Mouse (Mus musculus) liver, embryonic 14.5 days (tissue): Measurements from ENCODE around the gene Rbm17.

Source experiments
- CTCF ChIP-seq: IDR thresholded peaks from 2 replicates; pipeline ENCODE4 v1.5.1; 2016; ENCODE audit warnings: antibody characterized with exemption, low read depth, control low read depth
- EP300 ChIP-seq: IDR thresholded peaks from 2 replicates; pipeline ENCODE4 v1.6.1; 2016; ENCODE audit warnings: antibody characterized with exemption, low read depth

- TF ChIP-seq CTCF (no peak), EP300 (no peak)
Observed at GRCm38 (mm10) chr2:11635035-11635434, 31.1 kb upstream of the Rbm17 start.
